Comparison of ENCODE assay signal across 9 mouse cellular contexts in genomic region chr6:125385066-125385974, GRCm38 (mm10). TPM values are rescaled to one million over a fixed set of nuclear protein-coding genes. Genes with fewer than 3 reads are reported as not detected.
DNase-seq lines count a peak whose midpoint lies in the region; ATAC-seq and TF ChIP-seq lines count a peak whose summit lies in the region.
"Had no signal": no experiment of that assay in that cellular context is flagged by ENCODE, and none has a peak within 500 bp of the region (broad histone marks: within the 10 kb centered on the region; RNA-seq: fewer than 3 reads in every experiment).

No protein-coding gene starts in this region.

- H3K27me3 ChIP-seq in kidney, postnatal 0 days (ENCODE audit: insufficient read depth, low read length): no peaks in the 10 kb centered on the region
- H3K27me3 ChIP-seq in kidney, embryonic 15.5 days: peaks cover 21% of the 10 kb centered on the region

- no peaks in the 10 kb centered on the region for H3K9me3 ChIP-seq in kidney, postnatal 0 days (replicated peaks; ENCODE audit: low read length)
- H3K9me3 ChIP-seq in kidney, embryonic 15.5 days (replicated peaks): no peaks in the 10 kb centered on the region
- H3K9me3 ChIP-seq: liver, embryonic 13.5 days had no signal

- H3K4me3 ChIP-seq in kidney, postnatal 0 days (replicated peaks; ENCODE audit: low read depth, low read length): no peak overlapping the region
- H3K4me3 ChIP-seq in kidney, embryonic 15.5 days (replicated peaks): no peak overlapping the region
- H3K4me3 ChIP-seq: liver, embryonic 13.5 days had no signal

- no peak for ATAC-seq in CD4-positive, CD25-positive, alpha-beta regulatory T cell, adult 4 months
- ATAC-seq in kidney, postnatal 0 days (replicated peaks; ENCODE audit: low FRiP score, low read depth): no peak
- no peak for ATAC-seq in kidney, embryonic 15.5 days (replicated peaks; ENCODE audit: low FRiP score)
- peak; percentile 80 for ATAC-seq in megakaryocyte progenitor cell, adult 5-6 weeks (replicated peaks; ENCODE audit: poor library complexity)

- no peak overlapping the region for H3K9ac ChIP-seq in kidney, postnatal 0 days (ENCODE audit: low read depth, low read length)
- H3K9ac ChIP-seq in kidney, embryonic 15.5 days: no peak overlapping the region
- H3K9ac ChIP-seq: liver, embryonic 13.5 days had no signal

- H3K27ac ChIP-seq in kidney, postnatal 0 days: no peak overlapping the region
- H3K27ac ChIP-seq in kidney, embryonic 15.5 days: no peak overlapping the region
- H3K27ac ChIP-seq: liver, embryonic 13.5 days had no signal

- no peaks in the 10 kb centered on the region for H3K36me3 ChIP-seq in kidney, postnatal 0 days (ENCODE audit: insufficient read depth, low read length)
- no peaks in the 10 kb centered on the region for H3K36me3 ChIP-seq in kidney, embryonic 15.5 days
- H3K36me3 ChIP-seq: liver, embryonic 13.5 days had no signal

- 65% methylated on average over 11 of the region's 11 CpGs for WGBS in kidney, postnatal 0 days
- WGBS in kidney, embryonic 15.5 days: 67% methylated on average over 11 of the region's 11 CpGs

- TF ChIP-seq CTCF in kidney, postnatal 0 days (IDR thresholded peaks at IDR 0.05; ENCODE audit: low read depth): peak; percentile 66

- peak; percentile 55 for DNase-seq in CD4-positive, CD25-positive, alpha-beta regulatory T cell, adult 2 months (ENCODE audit: low read depth, low spot score)
- peak; percentile 53 for DNase-seq in kidney, postnatal 0 days (ENCODE audit: low spot score)
- peak; percentile 66 for DNase-seq in adipocyte (ENCODE audit: low spot score)
- no peak for DNase-seq in Muller cell, postnatal 12 days (ENCODE audit: inconsistent ontology term)
- no peak for DNase-seq in gastrocnemius, postnatal 4 days (ENCODE audit: low spot score in 2 of 2)
- DNase-seq: liver, embryonic 13.5 days had no signal

- peaks cover 2% of the 10 kb centered on the region for H3K4me1 ChIP-seq in kidney, postnatal 0 days (replicated peaks; ENCODE audit: insufficient read depth, low read length)
- peaks cover 12% of the 10 kb centered on the region for H3K4me1 ChIP-seq in kidney, embryonic 15.5 days

- H3K4me2 ChIP-seq in kidney, postnatal 0 days (ENCODE audit: low read length): no peak overlapping the region
- no peak overlapping the region for H3K4me2 ChIP-seq in kidney, embryonic 15.5 days
- H3K4me2 ChIP-seq: liver, embryonic 13.5 days had no signal

RNA-seq across cellular contexts. Expression of gene Plekhg6, which starts 4.7 kb away (rescaled TPM):
- under 1 TPM in 1 of 2 experiments, not detected in 1; 0.12 TPM for polyA plus RNA-seq in CD4-positive, CD25-positive, alpha-beta regulatory T cell, adult 4 months (2017; shearing (Covaris generic))
- 3.1 and 3.4 TPM in 2 replicates for polyA plus RNA-seq in kidney, postnatal 0 days (2015; fragmentation: Nextera tagmentation; extraction: Ambion mirVana)
- 4.7 and 4.9 TPM in 2 replicates for polyA plus RNA-seq in kidney, embryonic 15.5 days (2015; fragmentation: Nextera tagmentation; extraction: Ambion mirVana)
- not detected in 2 replicates for total RNA-seq in megakaryocyte progenitor cell, adult 5-6 weeks (2015)
- not detected in 2 replicates for total RNA-seq in megakaryocyte progenitor cell, adult 5-6 weeks (2017)
- total RNA-seq in gastrocnemius, postnatal 4 days (2021): under 1 TPM; 0.07 to 0.08 TPM

RNA-seq across cellular contexts. Expression of gene Tnfrsf1a, which starts 36.2 kb away (rescaled TPM):
- 10 to 100 TPM; 24.9 to 43.5 TPM for polyA plus RNA-seq in CD4-positive, CD25-positive, alpha-beta regulatory T cell, adult 4 months (2017; shearing (Covaris generic))
- polyA plus RNA-seq in kidney, postnatal 0 days (2015; fragmentation: Nextera tagmentation; extraction: Ambion mirVana): 77.9 and 80.4 TPM in 2 replicates
- 73.2 and 83.3 TPM in 2 replicates for polyA plus RNA-seq in kidney, embryonic 15.5 days (2015; fragmentation: Nextera tagmentation; extraction: Ambion mirVana)
- 56.9 and 61.8 TPM in 2 replicates for total RNA-seq in megakaryocyte progenitor cell, adult 5-6 weeks (2015)
- 56.6 and 57.1 TPM in 2 replicates for total RNA-seq in megakaryocyte progenitor cell, adult 5-6 weeks (2017)
- total RNA-seq in gastrocnemius, postnatal 4 days (2021): 10 to 100 TPM; 59.8 to 60.1 TPM

Comparison
In these comparisons a context has a peak if more than half of its experiments do, and no peak if none do; other contexts are left out.
1. DNase-seq: peak in CD4-positive, CD25-positive, alpha-beta regulatory T cell, adult 2 months (single experiment), kidney, postnatal 0 days (single experiment) and adipocyte (single experiment); none in Muller cell, postnatal 12 days (single experiment) and gastrocnemius, postnatal 4 days (0 of 2).